Mouse (Mus musculus): ENCODE results near the gene Rplp1.

Gene Rplp1

DNA sequence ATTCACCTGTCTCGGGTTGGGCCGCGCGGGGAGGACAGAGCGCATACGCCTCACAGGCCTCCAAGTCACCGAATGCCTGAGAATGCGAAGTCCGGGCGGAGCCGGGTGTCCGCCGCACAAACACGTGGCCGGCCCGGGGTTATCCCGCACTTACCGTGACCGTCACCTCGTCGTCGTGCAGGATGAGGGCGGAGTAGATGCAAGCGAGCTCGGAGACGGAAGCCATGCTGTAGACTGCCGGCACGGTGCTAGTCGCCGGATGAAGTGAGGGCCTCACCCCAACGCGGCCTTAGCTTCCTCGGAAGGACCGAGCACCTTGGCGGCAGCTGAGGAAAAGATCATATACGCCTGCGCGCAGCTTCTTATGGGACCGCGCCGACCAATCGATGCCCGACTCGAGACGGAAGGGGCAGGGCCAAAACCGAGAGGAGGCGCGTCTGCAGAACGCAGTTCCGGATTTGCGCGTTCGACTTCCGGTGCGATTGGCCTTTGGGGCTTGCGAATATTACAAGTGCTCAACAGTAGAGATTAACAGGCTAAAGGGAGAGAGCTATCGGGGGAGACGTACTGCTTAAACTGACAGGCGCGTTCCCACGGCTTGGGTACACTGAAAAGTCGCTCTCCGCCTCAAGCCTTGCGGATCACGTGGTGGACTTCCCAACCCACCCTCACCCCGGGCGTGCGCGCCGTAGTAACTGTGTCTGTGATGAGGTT is at the start of gene Rplp1:
Gene Rplp1 (minus strand): TSS at position 340 of the 714 bp plus-strand sequence.
- peak; percentile 96 for DNase-seq (ENCODE audit: low spot score)

DNA sequence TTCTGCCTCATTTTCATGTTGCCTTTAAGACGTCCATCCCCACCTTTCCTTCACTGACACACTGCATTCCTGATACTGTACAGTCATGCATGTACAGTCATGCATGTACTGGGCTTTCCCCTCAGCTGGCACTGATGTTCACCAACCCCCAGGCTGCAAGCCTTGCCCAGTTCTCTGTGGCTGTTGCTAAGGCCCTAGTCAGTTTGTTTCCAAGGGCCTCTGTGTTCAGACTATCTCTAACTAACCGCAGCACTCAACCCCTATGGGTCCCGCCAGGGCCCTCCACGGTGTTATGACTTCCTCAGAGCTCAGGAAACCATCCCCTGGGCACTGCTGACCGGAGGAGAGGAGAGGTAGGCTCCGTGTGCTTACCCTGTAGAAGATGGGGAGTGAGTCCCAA is 49.0 kb upstream of the Rplp1 start:
- DNase-seq (ENCODE audit: low spot score) = no peak

DNA sequence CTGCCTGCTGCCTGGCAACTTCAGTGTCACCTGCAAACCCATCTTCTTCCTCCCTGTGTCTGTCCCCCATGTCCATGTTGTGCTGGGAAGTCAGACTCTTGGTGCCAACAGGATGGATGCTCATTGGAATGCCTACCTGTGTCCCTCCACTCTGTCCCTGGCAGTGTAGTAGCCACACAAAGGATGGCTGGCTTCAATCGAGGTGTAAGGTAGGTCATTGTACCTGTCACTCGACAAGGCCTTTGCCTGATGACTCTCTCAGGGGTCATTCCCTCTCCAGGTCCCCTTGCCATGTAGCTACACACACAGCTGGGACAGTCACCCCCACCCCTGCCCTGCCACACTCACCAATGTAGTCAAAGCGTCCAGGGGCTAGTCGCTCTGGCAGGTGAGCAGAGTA is 46.8 kb upstream of the Rplp1 start:
- DNase-seq (ENCODE audit: low spot score) = no peak

DNA sequence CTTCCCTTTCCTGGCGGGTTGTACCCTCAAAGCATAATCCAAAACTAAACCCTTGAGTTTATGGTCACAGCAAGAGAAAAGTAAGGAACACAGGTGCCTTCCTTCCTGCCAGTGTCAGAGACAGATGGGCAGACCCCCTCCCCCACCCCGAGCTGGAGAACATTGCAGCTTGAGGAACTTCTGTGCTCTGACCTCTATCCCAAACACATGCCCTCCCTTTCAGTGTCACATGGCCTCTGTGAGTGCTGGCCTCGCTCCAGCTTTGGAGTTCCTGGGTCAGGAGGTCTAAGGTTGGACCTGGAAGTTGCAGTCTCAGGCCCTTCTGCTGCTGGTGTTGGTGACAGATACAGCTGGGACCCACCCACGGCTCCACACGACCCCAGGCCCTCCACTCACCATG is 46.4 kb upstream of the Rplp1 start:
- peak; percentile 43 for DNase-seq (ENCODE audit: low spot score)

DNA sequence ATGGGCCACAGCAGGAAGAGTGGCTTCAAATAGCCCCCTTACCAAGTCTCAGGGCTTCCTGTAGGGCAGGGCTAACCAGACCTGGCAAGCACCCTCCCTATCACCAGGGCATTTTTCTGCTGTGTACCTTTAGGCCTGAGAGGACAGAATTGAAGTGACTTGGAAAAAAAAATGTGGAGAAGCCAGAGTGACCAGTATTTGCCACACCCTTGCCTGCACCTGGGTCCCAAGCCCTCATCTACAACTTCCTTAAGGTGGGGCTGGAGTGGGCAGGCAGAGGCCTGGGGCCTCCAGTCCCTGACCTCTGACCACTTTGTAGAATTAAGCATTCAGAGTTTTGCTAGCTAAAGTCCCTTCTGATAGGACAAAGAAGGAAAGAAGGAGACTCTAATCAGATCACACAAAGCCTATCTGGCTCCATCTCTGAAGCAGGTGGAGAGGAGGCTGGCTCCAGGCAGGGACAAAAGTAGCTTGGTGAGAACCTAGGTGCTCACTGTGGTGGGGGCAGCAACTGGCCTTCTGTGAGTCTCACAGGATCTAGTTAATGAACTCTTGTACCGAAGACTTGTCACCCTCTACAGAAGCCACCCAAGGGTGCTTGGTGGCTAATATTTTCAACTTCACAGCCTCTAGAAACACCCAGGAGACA is 45.7 kb upstream of the Rplp1 start:
- no peak for DNase-seq (ENCODE audit: low spot score)

DNA sequence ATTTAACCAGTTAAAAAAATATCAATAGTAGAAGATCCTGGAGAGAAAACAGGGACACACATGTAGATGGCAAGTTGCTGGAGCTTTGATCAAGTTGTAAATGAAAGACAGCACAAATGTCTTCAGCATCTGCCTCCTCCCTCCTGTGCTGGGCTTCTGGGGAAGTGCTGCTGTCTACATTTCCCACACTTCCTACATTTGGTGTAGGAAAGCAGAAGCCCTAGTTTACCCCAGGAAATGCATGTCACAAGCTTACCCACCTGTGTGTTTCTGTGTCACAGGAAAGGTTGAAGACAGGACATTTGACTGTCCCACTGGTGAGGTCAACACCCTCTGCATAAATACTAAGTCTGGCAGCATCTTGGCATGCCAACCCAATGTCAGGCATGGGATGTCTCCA is 40.4 kb upstream of the Rplp1 start:
- no peak for DNase-seq (ENCODE audit: low spot score)

DNA sequence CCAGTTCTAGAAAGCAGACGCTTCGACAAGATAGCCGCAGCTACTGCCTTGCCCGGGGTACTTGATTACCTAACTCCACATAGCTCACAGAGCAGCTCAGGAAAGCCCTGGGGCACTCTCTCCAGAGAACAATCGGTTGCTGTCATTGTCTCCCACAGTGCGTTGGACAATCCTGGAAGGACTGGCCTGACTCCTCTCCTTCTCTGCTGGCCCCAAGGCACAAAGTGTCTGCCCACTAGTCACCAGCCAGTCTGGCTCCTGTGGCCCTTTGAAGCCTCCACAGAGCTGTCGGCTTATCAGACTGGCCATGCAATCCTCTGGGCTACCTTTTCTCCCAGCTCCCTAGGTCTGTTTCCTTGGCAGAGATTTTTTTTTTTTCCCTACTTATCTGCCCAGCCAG is 37.9 kb upstream of the Rplp1 start:
- no peak for DNase-seq (ENCODE audit: low spot score)

DNA sequence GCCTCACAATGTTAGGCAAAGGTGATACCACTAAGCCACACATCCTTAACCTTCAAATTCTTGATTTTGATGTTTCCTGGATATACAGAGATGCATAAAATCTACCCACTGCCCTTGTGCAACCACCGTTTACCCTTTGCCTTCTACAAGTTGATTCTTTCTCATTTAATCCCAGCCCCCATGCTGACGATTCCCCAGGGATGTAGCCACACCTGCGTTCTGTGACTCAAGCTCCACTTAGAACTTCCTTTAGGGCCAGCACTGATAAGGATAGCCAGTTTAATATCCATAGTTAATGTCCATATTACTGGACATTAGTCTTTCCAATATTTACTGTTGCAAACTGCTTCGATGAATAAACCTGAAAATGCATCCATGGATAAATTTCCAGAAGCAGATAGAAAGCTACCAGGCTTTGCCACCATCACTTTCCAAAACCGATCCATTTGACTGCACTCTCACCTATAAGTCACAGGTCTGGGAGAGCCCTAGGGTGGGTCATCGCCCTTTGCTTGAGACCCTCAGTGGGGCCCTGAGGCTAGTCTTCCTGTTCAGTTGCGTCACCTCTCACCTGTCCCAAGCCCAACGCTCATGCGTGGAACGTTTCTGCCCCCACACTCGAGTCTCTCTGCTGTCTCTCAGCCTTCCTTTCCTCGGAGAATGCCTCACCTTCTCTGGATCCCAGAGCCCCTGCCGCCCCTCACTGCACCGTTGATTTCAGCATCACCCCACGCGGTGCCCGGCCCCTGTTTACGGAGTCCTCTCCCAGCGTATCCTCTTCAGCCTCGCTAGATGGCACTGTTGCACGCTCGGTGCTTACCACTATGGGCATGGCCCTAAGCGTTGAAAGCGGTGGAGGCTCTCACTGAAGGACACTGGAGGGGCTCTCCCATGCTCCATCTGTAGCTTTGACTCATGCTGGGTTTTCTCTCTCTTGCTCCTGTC is 33.3 kb upstream of the Rplp1 start:
- DNase-seq (ENCODE audit: low spot score) = peak; percentile 69

DNA sequence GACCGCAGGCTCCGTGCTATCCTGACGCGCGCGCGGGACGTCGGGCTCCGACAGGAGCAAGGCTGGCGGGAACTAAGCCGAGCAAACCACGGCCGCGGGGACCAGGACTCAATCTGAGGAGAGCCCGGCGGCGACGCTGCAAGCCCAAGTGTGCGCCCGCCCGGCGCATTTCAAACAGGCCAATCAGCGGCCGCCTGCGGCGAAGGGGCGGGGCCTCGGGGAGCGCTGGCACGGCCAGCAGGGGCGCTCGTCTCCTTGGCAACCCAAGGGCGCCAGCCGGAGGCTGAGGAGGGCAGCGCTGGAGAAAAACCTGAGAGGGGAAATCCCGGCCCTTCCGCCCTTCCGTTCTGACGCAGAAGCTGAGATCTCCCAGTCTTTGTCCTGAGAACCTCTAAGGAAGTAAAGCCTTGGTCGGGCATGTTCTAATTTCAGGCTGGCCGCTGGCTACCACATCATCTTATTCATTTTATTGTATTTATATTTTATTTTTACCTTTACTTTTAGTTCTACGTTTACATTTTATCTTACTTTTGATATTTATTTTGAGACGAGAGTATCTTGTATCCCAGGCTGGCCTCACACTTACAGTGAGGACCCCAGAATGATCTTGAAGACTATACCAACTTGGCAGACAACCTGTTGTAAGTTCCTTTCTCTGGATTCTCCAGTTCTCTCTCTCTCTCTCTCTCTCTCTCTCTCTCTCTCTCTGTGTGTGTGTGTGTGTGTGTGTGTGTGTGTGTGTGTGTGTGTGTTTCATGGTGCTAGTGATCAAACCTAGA is 32.5 kb upstream of the Rplp1 start, which contains the start of gene Kif23:
Gene Kif23 (minus strand): TSS at position 152 of the 779 bp plus-strand sequence.
- DNase-seq (ENCODE audit: low spot score) = peak; percentile 96

DNA sequence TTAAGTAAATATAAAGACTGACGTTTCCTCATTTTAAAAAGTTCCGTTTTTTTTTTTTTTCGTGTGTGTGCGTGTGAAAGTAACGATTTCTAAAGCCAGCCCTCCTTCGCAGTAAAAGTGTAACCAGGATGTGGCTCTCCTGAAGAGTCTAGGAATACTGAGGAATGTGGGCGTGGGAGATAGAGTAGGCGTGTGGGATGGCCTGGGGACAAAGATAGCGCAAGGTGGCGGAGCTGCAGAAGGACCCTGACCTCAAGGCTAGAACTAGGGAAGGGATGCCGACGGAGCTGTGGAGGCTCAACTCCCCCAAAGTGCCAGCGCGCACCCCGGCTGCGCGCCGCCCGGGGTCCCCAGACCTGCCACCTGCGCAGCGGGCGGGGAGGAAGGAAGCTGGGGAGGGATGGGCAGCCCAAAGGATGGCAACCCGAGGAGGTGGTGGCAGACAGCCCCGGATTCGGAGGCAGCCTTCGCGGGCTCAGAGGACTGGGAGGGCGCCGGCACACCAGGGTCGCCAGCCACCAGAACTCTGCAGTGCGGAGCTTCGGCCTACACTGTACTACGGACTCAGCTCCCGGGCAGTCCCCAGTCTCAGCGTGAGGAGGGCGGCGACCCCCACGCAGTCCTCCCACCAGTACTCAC is 31.8 kb upstream of the Rplp1 start:
- DNase-seq (ENCODE audit: low spot score) = peak; percentile 86

DNA sequence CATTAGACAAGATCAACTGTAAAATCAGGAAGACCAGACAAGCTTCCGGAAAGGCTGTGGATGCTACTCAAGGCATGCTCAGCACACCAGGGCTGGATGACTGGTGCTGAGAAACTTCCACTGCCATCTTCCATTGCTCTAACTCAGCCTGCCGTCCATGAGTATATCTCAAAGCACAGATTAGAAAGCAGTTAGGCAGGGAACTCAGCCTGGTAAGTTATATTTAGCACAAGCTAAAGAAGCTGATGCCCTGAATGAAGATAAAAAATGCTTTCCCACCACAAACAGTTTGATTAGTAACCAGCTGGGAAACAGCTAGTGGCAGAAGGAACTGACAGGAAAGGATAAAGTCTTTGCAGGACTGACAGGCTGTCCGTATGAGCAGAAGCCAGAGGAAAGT is 26.7 kb upstream of the Rplp1 start:
- DNase-seq (ENCODE audit: low spot score) = no peak

DNA sequence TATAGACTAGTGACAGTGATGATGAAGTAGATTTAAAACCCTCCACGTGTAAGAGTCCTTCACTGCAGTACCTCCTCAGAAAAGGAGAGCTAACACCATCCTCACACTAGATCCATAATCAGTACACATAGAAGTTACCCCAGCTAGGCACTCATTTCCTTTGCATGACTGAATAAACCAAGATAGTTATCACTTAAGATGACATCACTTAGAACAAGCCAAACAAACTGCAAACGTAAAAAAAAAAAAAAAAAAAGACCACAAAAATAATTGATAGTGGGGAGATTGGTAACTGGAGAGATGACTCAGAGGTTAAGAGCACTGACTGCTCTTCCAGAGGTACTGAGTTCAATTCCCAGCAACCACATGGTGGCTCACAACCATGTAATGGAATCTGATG is 19.0 kb upstream of the Rplp1 start:
- no peak for DNase-seq (ENCODE audit: low spot score)

DNA sequence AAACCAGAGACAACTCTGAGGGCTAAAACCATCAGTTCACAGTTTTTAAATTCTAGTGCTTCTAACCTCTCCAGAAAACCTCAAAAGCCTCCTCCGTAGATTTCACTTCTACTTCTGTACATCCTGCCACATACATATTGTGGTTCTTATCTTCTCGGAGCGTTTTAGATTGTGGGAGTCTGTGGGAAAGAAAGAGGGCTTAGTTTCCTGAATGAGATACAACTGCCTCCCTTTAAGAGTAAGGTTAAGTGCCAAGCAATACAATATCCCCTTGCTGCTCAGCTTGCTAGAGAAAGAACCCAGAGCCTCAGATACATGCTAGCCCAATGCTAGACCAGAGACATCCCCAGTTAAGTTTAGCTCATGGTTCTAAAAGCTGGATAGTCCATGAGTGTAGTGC is 17.7 kb upstream of the Rplp1 start:
- no peak for DNase-seq (ENCODE audit: low spot score)

DNA sequence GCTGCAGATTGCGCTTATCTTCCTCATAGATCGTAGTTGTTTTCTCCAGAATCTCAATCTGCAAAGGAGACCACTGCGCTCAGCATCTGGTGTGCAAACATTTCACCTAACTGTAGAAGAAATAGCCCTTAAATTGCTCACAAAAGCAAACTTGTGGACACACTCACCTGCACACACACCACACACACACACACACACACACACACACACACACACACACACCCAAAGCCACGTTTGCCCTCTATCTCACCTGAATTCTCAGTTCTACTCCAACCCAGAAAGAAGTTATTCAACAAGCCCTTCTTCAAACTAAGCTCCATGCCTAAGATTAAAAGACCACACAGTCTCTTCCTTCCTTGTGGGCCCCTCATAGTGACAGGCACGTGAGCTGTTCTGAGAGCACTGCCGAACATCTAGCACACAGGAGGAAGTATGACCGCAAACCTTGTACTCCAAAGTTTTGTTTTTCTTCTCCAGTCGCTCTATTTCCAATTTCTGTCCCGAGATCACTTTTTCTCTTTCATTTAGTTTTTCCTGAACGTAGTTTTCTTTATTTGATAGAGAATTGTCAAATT is 10.8 kb upstream of the Rplp1 start:
- no peak for DNase-seq (ENCODE audit: low spot score)

DNA sequence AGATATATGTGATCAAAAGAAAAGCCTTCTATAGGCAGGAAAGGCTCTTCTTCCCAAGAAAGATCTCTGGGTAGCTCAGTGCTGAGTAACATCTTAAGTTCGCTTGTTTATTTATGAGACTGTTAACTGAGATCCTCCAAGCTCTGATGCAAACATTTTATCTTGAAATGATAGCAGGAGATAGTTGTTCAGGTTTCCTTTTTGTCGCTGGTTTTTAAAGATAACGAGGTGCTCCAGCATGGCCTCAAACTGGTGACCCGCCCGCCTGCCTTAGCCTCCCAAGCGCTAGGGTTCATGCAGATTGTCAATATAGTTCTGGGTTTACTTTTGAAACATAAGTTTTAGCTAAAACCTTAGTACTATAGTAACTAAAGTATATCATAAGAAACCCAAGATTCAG is 6.0 kb upstream of the Rplp1 start:
- DNase-seq (ENCODE audit: low spot score) = no peak

DNA sequence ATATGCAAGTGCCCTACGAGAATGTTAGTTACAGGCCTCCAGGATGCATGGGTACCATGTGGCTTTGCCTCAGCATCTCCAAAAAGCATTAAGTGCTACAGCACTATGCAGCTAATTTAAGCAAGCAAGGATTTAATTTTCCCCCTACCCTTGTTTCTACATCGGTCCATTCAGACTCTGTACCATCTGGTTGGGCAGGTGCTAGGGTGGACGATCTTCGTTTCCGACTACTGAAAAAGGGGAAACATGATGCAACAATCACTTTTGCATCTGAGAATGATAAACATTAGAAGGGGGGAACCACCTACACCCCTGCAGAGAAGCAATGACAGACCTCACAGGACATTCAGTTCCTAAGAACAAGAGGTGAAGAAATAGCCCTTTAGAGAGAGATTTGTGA is 5.1 kb upstream of the Rplp1 start:
- DNase-seq (ENCODE audit: low spot score) = no peak

DNA sequence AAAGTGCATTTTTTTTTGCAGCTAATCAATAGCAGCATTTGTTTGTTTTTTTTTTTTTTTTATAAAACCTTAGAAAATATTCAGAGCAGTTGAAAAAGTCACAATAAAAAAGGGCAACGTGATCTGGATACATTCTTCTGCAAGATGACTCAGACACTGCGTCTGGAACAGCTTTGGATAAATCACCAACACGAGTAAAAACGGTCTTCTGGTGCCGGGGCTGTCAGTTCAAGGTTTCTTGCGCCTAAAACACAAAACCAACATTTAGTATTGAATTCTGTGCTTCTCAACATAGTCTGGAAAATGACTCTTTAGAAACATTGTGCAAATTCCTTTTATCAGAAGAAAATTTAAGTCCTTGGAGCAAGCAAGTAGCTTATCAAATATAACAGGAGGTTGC is 3.1 kb upstream of the Rplp1 start:
- DNase-seq (ENCODE audit: low spot score) = no peak

DNA sequence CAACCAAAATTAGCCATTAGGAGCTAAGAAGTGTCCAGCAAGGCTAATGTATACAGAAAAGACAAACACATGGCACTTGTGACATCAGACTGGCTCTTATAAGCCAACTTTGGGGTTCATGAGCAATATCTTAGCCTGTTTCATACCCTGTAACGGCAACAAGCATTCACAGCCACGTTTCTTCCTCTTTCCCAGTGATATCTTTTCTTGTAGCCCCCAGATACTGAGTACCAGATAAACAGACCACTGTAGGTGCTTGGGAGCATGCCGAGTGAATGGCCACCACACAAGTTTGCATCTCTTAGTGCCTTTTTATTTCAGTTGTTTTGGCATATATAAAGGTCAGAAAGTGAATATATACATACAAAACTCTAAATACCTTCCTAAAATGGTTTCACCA is 2.6 kb upstream of the Rplp1 start:
- no peak for DNase-seq (ENCODE audit: low spot score)

DNA sequence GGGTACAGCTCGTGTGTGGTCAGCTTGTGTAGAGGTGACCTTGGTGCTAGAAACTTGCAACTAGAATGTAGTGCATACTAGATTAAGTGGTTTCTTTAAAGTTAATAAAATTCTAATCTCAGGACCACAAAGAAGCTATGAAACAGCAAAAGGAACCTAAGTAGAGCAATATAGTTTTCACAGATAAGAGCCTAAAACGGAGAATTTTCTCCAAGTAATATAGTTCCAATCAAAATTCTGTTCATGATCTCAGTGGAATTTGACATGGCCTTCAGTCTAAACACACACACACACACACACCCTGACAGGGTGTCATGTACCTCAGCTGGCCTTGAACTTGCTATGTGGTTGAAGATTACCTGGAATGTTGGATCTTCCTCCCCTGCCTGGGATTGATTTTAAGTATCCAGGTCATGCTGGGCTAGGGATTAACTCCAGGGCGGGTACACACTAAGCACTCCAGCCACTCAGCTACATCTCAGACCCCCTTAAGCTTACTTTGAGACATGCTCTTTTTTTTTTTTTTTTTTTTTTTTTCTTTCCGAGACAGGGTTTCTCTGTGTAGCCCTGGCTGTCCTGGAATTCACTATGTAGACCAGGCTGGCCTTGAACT is 1.2 kb upstream of the Rplp1 start:
- no peak for DNase-seq (ENCODE audit: low spot score)

DNA sequence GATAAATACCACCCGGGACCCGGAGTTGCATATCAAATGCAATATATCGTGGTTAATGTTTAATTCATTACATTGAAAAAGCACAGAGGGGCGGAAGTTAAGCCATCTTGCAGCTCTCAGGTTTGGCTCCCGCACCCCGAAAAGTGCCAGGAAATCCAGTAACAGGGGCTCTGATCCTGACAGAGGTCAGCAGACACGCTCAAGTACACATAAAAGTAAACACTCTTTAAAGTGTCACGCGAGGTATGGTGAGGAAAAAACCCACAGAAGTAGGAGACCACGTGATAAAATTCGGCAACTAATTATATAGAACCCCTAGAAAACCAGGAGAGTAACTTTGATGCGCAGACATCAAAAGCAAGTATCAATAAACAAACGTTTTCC is 567 bp upstream of the Rplp1 start:
- no peak for DNase-seq (ENCODE audit: low spot score)
